Mouse (Mus musculus): Measurements from ENCODE around the gene Itga6. TPM values are rescaled to one million over a fixed set of nuclear protein-coding genes. Genes with fewer than 3 reads are reported as not detected.

The Itga6 gene
- total and polyA plus RNA-seq, 3 experiments: 1.0 to 2.7 TPM; not detected in 1

- no peak for DNase-seq (ENCODE audit: low read depth, low spot score)
- peaks cover 2 to 3% of the 10 kb centered on the region in 2 experiments; a peak in 3 of 4 replicates for H3K27me3 ChIP-seq (ENCODE audit: control insufficient read depth in 1 of 2, insufficient read depth in 2 of 2, low read length in 2 of 2)
- peaks cover 0 to 5% of the 10 kb centered on the region in 2 experiments; a peak in 2 of 4 replicates for H3K36me3 ChIP-seq (ENCODE audit: control insufficient read depth in 1 of 2, insufficient read depth in 2 of 2, low read length in 2 of 2)
- TF ChIP-seq ZNF384 (IDR thresholded peaks at IDR 0.05; ENCODE audit: low read depth, low read length) (peak; percentile 42; the same call in 1 of the 2 replicates), USF1 (IDR thresholded peaks at IDR 0.05; ENCODE audit: low read depth, low read length) (no peak), BHLHE40 (IDR thresholded peaks at IDR 0.05; ENCODE audit: borderline replicate concordance, low read depth, low read length) (peak; percentile 25; the same call in 1 of the 2 replicates), MXI1 (IDR thresholded peaks at IDR 0.05; ENCODE audit: low read depth, low read length) (no peak), MAX (IDR thresholded peaks at IDR 0.05; ENCODE audit: low read length) (peak; percentile 44; the same call in 1 of the 2 replicates), USF2 (IDR thresholded peaks at IDR 0.05; ENCODE audit: borderline replicate concordance in 1 of 2, insufficient read depth in 1 of 2, low read depth in 1 of 2, low read length in 2 of 2) (no peak), CTCF (IDR thresholded peaks at IDR 0.05 in 2 of 3, conservative IDR thresholded peaks at IDR 0.05 in 1 of 3; ENCODE audit: control insufficient read depth in 1 of 3, insufficient read depth in 1 of 3, low read depth in 2 of 3, low read length in 3 of 3, poor library complexity in 1 of 3, severe bottlenecking in 1 of 3) (no peak)
- no peaks in the 10 kb centered on the region for H3K9me3 ChIP-seq (replicated peaks; ENCODE audit: insufficient read depth, low read length)
- H3K9ac ChIP-seq (ENCODE audit: control insufficient read depth, low read depth, low read length, poor library complexity, severe bottlenecking): no peak overlapping the region
- H3K79me2 ChIP-seq (ENCODE audit: control insufficient read depth, insufficient read depth, low read length, poor library complexity): no peaks in the 10 kb centered on the region
- H3K4me1 ChIP-seq (ENCODE audit: control insufficient read depth in 1 of 2, insufficient read depth in 2 of 2, low read length in 2 of 2): peaks cover 0 to 3% of the 10 kb centered on the region in 2 experiments; a peak in 2 of 4 replicates
- H3K4me3 ChIP-seq (ENCODE audit: control insufficient read depth in 1 of 2, insufficient read depth in 1 of 2, low read depth in 2 of 2, low read length in 2 of 2): no peak overlapping the region
- no peak overlapping the region for H3K27ac ChIP-seq (ENCODE audit: control insufficient read depth, low read depth, low read length)
Measured at GRCm38 (mm10) chr2:71863531-71864173, 118.2 kb downstream of the Itga6 start.

GRCm38 (mm10) chr2:71865022-71865421 is 119.6 kb downstream of the Itga6 start:
- DNase-seq (ENCODE audit: low read depth, low spot score): no peak
- H3K9ac ChIP-seq (ENCODE audit: control insufficient read depth, low read depth, low read length, poor library complexity, severe bottlenecking): no peak overlapping the region
- H3K36me3 ChIP-seq (ENCODE audit: control insufficient read depth in 1 of 2, insufficient read depth in 2 of 2, low read length in 2 of 2): peaks cover 0 to 5% of the 10 kb centered on the region in 2 experiments; a peak in 2 of 4 replicates
- no peak overlapping the region for H3K4me3 ChIP-seq (ENCODE audit: control insufficient read depth in 1 of 2, insufficient read depth in 1 of 2, low read depth in 2 of 2, low read length in 2 of 2)
- H3K9me3 ChIP-seq (replicated peaks; ENCODE audit: insufficient read depth, low read length): no peaks in the 10 kb centered on the region
- H3K27ac ChIP-seq (ENCODE audit: control insufficient read depth, low read depth, low read length): no peak overlapping the region
- TF ChIP-seq UBTF (IDR thresholded peaks at IDR 0.05; ENCODE audit: borderline replicate concordance, insufficient read depth, low read depth, low read length) (no peak), USF2 (IDR thresholded peaks at IDR 0.05; ENCODE audit: borderline replicate concordance in 1 of 2, insufficient read depth in 1 of 2, low read depth in 1 of 2, low read length in 2 of 2) (no peak), GABPA (IDR thresholded peaks at IDR 0.05; ENCODE audit: low read depth, low read length) (no peak), KAT2A (conservative IDR thresholded peaks at IDR 0.05; ENCODE audit: low read depth, low read length) (no peak), GATA1 (IDR thresholded peaks at IDR 0.05; ENCODE audit: low read depth, low read length) (no peak), CHD2 (IDR thresholded peaks at IDR 0.05; ENCODE audit: low read length) (no peak), POLR2A (IDR thresholded peaks at IDR 0.05; ENCODE audit: control insufficient read depth in 1 of 2, insufficient read depth in 1 of 2, low read depth in 1 of 2, low read length in 2 of 2, poor library complexity in 1 of 2) (no peak), CHD1 (IDR thresholded peaks at IDR 0.05; ENCODE audit: low read depth, low read length) (no peak), E2F4 (IDR thresholded peaks at IDR 0.05; ENCODE audit: borderline replicate concordance, low read depth, low read length) (no peak), HCFC1 (IDR thresholded peaks at IDR 0.05; ENCODE audit: low read depth, low read length) (no peak), RAD21 (IDR thresholded peaks at IDR 0.05; ENCODE audit: low read depth, low read length) (no peak), MXI1 (IDR thresholded peaks at IDR 0.05; ENCODE audit: low read depth, low read length) (no peak), ZNF384 (IDR thresholded peaks at IDR 0.05; ENCODE audit: low read depth, low read length) (no peak), POLR2AphosphoS5 (IDR thresholded peaks at IDR 0.05; ENCODE audit: borderline replicate concordance, low read depth, low read length) (no peak), MYB (IDR thresholded peaks at IDR 0.05; ENCODE audit: low read depth, low read length) (no peak), MEF2A (IDR thresholded peaks at IDR 0.05; ENCODE audit: extremely low read depth, insufficient replicate concordance, low read depth, low read length, poor library complexity, severe bottlenecking) (no peak), RCOR1 (IDR thresholded peaks at IDR 0.05; ENCODE audit: low read depth, low read length) (no peak), CTCF (IDR thresholded peaks at IDR 0.05 in 2 of 3, conservative IDR thresholded peaks at IDR 0.05 in 1 of 3; ENCODE audit: control insufficient read depth in 1 of 3, insufficient read depth in 1 of 3, low read depth in 2 of 3, low read length in 3 of 3, poor library complexity in 1 of 3, severe bottlenecking in 1 of 3) (no peak)
- H3K79me2 ChIP-seq (ENCODE audit: control insufficient read depth, insufficient read depth, low read length, poor library complexity): no peaks in the 10 kb centered on the region
- peaks cover 0 to 3% of the 10 kb centered on the region in 2 experiments; a peak in 2 of 4 replicates for H3K4me1 ChIP-seq (ENCODE audit: control insufficient read depth in 1 of 2, insufficient read depth in 2 of 2, low read length in 2 of 2)
- peaks cover 2 to 3% of the 10 kb centered on the region in 2 experiments; a peak in 3 of 4 replicates for H3K27me3 ChIP-seq (ENCODE audit: control insufficient read depth in 1 of 2, insufficient read depth in 2 of 2, low read length in 2 of 2)
